Mouse (Mus musculus) C2C12 (cell line): ENCODE results near the gene AC124502.3.

ENCODE experiments used
- CEBPB ChIP-seq: IDR thresholded peaks from one replicate; pipeline ENCODE4 v1.6.1; 2011; ENCODE audit warnings: low read depth, mild to moderate bottlenecking, control low read depth, moderate library complexity
- CTCF ChIP-seq: IDR thresholded peaks from one replicate; pipeline ENCODE4 v1.5.1; 2011; ENCODE audit not compliant: control insufficient read depth, insufficient read depth, insufficient read length
- MYOD1 ChIP-seq: IDR thresholded peaks from one replicate; pipeline ENCODE4 v1.6.1; 2011; ENCODE audit warnings: low read depth; ENCODE audit not compliant: control insufficient read depth, insufficient read length
- MYOG ChIP-seq: IDR thresholded peaks from one replicate; pipeline ENCODE4 v1.6.1; 2011; ENCODE audit not compliant: control insufficient read depth, insufficient read length; ENCODE audit errors: extremely low read depth
- USF1 ChIP-seq: IDR thresholded peaks from one replicate; pipeline ENCODE4 v1.6.1; 2011; ENCODE audit warnings: low read depth, mild to moderate bottlenecking, control low read depth, moderate library complexity

DNA sequence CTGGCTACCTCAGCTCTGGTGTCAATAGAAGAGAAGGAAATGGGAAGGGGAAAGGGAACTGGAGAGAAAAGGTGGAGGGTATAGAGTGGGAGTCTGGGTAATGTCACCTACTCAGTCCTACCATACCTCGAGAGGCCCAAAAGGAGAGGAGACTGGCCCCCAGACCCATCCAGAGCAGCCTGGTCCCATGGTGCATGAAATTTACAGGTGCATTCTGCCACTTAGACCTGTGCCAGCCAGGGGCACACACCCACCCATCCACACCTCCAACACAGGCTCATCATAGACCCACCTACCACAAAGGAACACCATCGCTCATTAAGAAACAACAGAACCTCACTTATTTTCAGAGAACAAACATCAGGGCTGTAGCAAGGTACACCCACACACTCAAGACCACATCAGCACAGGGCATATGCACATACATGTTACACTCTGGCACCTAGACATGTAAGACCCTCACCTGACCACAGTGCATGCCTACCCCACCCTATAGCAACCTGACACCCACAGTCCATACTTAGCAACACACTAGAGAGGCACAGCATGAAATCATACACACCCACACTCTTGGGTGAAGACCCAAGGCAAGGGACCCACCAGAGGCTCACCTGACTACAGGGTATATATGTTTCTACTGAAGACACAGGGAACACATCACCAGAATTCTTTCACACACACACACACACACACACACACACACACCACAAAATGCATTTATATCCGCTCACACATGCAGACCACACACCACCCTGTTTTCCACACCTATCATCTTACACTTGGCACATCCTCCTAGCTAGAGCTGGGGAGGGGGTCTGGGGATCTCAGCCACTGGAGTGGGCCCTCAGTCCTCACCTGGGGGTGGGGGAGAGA is 45.5 kb downstream of the AC124502.3 start:
- TF ChIP-seq CTCF: no peak
- no peak for TF ChIP-seq MYOD1
- TF ChIP-seq CEBPB: no peak
- no peak for TF ChIP-seq MYOG
- TF ChIP-seq USF1: no peak
